Mouse (Mus musculus) spleen, adult 2 months (tissue): ENCODE measurements around the gene Apeh.

Experiments used
- CTCF ChIP-seq: fragments of 200-500 bp; IDR thresholded peaks from 2 replicates; pipeline ENCODE4 v1.5.1; 2011; ENCODE audit warnings: mild to moderate bottlenecking, inconsistent platforms; ENCODE audit not compliant: insufficient read depth, insufficient read length, insufficient replicate concordance; ENCODE audit errors: extremely low read depth
- POLR2A ChIP-seq: fragments of 200-500 bp; IDR thresholded peaks from 2 replicates; pipeline ENCODE4 v1.6.1; 2011; ENCODE audit warnings: low read depth, low read length, inconsistent platforms

DNA sequence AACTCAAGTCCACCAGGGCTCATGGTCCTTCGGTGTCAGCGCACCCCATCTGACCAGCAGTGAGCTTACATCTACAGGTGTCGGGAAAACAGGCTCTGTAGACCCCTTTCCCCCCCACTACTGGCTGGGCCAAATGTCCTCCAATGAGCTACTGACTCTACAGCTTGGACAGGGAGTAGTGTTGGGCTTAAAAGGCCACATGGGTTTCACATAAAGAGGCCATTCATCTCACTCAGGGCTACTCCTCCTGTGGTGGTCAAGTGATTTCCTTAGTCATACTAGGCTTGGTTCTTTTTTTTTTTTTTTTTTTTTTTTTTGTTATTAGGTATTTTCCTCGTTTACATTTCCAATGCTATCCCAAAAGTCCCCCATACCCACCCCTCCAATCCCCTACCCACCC is 29.5 kb upstream of the Apeh start:
- TF ChIP-seq CTCF (no peak), POLR2A (no peak)
